Mouse (Mus musculus) liver, adult 2 months (tissue): Measurements from ENCODE around the gene Nat8l.

Source experiments
- CTCF ChIP-seq: fragments of 200-500 bp; IDR thresholded peaks from 2 replicates; pipeline ENCODE4 v1.5.1; 2011; ENCODE audit warnings: low read depth, low read length, control low read depth
- POLR2A ChIP-seq: fragments of 200-500 bp; IDR thresholded peaks from 2 replicates; pipeline ENCODE4 v1.6.1; 2011; ENCODE audit warnings: low read length, control low read depth; ENCODE audit not compliant: insufficient read depth; ENCODE audit errors: extremely low read depth

GRCm38 (mm10) chr5:33982731-33983259 lies 13.0 kb upstream of the Nat8l start:
- TF ChIP-seq CTCF (no peak), POLR2A (no peak)
